Mouse (Mus musculus): ENCODE data around the gene Mogs. TPM values are rescaled to one million over a fixed set of nuclear protein-coding genes. Genes with fewer than 3 reads are reported as not detected.
A peak's percentile ranks its signal among the peaks of the same experiment; 100 is the strongest.

The Mogs gene
- polyA plus RNA-seq (2012; rRNA removed): 31.4 and 32.6 TPM in 2 replicates

DNA sequence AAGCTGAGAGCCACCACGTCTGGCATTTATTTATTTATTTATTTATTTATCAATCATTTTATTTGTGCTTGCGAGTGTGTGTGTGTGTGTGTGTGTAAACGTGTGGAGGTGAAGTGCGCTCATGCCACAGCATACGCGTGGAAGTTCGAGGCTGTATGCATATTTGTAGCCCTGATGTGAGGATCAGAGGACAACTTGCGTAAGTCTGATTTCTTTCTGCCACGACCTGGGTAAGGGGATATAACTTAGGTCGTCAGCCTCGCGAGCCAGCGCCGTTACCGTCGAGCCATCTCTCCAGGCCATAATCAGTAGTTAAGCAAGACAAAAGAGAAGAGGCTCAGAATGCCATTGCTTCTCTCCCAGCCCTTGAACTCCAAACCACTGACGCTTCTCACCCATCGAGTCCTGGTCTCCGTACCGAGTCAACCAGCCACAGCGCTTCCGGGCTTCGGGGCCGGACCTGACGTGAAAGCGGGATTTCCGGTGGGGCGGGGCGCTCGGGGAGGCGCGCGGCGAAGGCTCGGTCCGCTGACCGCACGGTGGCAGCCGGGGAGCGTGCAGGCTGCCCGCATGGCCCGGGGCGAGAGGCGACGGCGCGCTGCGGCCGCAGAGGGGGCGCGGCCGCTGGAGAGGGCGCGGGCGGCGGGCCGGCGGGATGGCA, at the start of gene Mogs:
Gene Mogs, plus strand, starts transcription at position 486 of the 661 bp plus-strand sequence.
- TF ChIP-seq POLR2A (IDR thresholded peaks at IDR 0.05; ENCODE audit: extremely low read depth, insufficient read depth, low read length) (peak; percentile 95), CTCF (IDR thresholded peaks at IDR 0.05; ENCODE audit: extremely low read depth, insufficient read depth, low read length) (no peak)
- H3K4me1 ChIP-seq (ENCODE audit: control insufficient read depth, insufficient read depth, low read length): no peaks in the 10 kb centered on the region

DNA sequence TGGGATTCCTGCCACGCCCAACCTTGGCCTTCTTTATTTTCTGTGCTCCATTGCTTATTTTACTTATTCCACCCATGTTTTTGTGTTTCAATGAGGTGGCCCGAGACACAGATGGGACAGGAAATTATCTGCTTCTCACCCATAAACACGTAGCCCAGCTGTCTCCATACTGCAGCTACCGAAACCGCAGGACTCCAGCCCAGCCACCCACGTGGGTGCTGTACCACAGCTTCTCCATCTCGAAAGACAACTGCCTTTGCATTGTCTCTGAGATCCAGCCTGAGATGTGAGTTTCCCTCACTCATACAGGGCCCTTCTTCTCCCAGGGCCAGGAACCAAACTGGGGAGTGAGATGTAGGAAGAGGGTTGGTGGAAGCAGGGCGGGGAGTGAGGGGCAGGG, 49.3 kb upstream of the Mogs start:
- Histone ChIP-seq H3K27ac (ENCODE audit: insufficient read depth, low read length) (no peak overlapping the region), H3K4me1 (ENCODE audit: control insufficient read depth, insufficient read depth, low read length) (no peaks in the 10 kb centered on the region), H3K4me3 (ENCODE audit: insufficient read depth, low read length) (no peak overlapping the region)
- TF ChIP-seq POLR2A (IDR thresholded peaks at IDR 0.05; ENCODE audit: extremely low read depth, insufficient read depth, low read length) (no peak), CTCF (IDR thresholded peaks at IDR 0.05; ENCODE audit: extremely low read depth, insufficient read depth, low read length) (no peak)

More for the DNA sequence above, at the start of gene Mogs:
- Histone ChIP-seq H3K4me3 (ENCODE audit: insufficient read depth, low read length) (peak within 1 kb of the TSS; percentile 64), H3K27ac (ENCODE audit: insufficient read depth, low read length) (peak within 1 kb of the TSS; percentile 19; the same call in 1 of the 2 replicates)

DNA sequence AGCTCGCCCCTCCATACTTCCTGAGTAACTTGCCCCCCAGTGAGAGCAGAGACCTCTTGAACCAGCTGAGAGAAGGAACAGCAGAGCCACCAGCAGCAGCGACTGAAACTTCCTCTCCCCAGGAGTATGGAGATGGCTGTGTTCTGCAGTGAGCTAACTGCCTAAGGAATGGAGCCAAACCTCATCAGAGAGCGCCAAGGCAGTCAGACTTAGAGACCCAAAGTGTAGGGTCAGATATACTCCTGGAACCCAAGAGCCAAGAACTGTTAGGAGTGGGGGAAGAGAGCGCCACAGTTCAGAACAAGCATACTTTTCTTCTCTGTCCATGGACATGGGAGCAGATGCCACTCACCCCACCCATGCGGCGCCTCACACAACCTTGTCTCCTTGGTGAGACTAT, 48.9 kb upstream of the Mogs start:
- H3K4me1 ChIP-seq (ENCODE audit: control insufficient read depth, insufficient read depth, low read length): no peaks in the 10 kb centered on the region
- no peak overlapping the region for H3K4me3 ChIP-seq (ENCODE audit: insufficient read depth, low read length)
- no peak overlapping the region for H3K27ac ChIP-seq (ENCODE audit: insufficient read depth, low read length)
- TF ChIP-seq POLR2A (IDR thresholded peaks at IDR 0.05; ENCODE audit: extremely low read depth, insufficient read depth, low read length): no peak
- no peak for TF ChIP-seq CTCF (IDR thresholded peaks at IDR 0.05; ENCODE audit: extremely low read depth, insufficient read depth, low read length)

- Histone ChIP-seq H3K27ac (ENCODE audit: insufficient read depth, low read length) (no peak overlapping the region), H3K4me1 (ENCODE audit: control insufficient read depth, insufficient read depth, low read length) (no peaks in the 10 kb centered on the region), H3K4me3 (ENCODE audit: insufficient read depth, low read length) (no peak overlapping the region)
- TF ChIP-seq CTCF (IDR thresholded peaks at IDR 0.05; ENCODE audit: extremely low read depth, insufficient read depth, low read length) (no peak), POLR2A (IDR thresholded peaks at IDR 0.05; ENCODE audit: extremely low read depth, insufficient read depth, low read length) (no peak)
Observed at GRCm38 (mm10) chr6:83068221-83068620, 47.1 kb upstream of the Mogs start.

GRCm38 (mm10) chr6:83068706-83069487, 46.4 kb upstream of the Mogs start:
- no peak for TF ChIP-seq POLR2A (IDR thresholded peaks at IDR 0.05; ENCODE audit: extremely low read depth, insufficient read depth, low read length)
- no peak for TF ChIP-seq CTCF (IDR thresholded peaks at IDR 0.05; ENCODE audit: extremely low read depth, insufficient read depth, low read length)
- Histone ChIP-seq H3K4me3 (ENCODE audit: insufficient read depth, low read length) (no peak overlapping the region), H3K4me1 (ENCODE audit: control insufficient read depth, insufficient read depth, low read length) (no peaks in the 10 kb centered on the region), H3K27ac (ENCODE audit: insufficient read depth, low read length) (no peak overlapping the region)

- H3K4me3 ChIP-seq (ENCODE audit: insufficient read depth, low read length): no peak overlapping the region
- H3K27ac ChIP-seq (ENCODE audit: insufficient read depth, low read length): no peak overlapping the region
- H3K4me1 ChIP-seq (ENCODE audit: control insufficient read depth, insufficient read depth, low read length): no peaks in the 10 kb centered on the region
- TF ChIP-seq CTCF (IDR thresholded peaks at IDR 0.05; ENCODE audit: extremely low read depth, insufficient read depth, low read length) (no peak), POLR2A (IDR thresholded peaks at IDR 0.05; ENCODE audit: extremely low read depth, insufficient read depth, low read length) (no peak)
Observed at GRCm38 (mm10) chr6:83069488-83070246, 45.6 kb upstream of the Mogs start.

DNA sequence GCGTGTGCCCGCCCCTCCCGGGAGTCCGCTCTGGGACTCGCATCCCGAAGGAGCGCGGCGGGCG, 45.2 kb upstream of the Mogs start, which contains the start of gene Tlx2:
Gene Tlx2, minus strand, starts transcription at position 47 of the 64 bp plus-strand sequence.
- no peaks in the 10 kb centered on the region for H3K4me1 ChIP-seq (ENCODE audit: control insufficient read depth, insufficient read depth, low read length)
- no peak within 1 kb of the TSS for H3K4me3 ChIP-seq (ENCODE audit: insufficient read depth, low read length)
- no peak within 1 kb of the TSS for H3K27ac ChIP-seq (ENCODE audit: insufficient read depth, low read length)
- TF ChIP-seq POLR2A (IDR thresholded peaks at IDR 0.05; ENCODE audit: extremely low read depth, insufficient read depth, low read length): no peak
- no peak for TF ChIP-seq CTCF (IDR thresholded peaks at IDR 0.05; ENCODE audit: extremely low read depth, insufficient read depth, low read length)

- H3K4me3 ChIP-seq (ENCODE audit: insufficient read depth, low read length): no peak overlapping the region
- no peak overlapping the region for H3K27ac ChIP-seq (ENCODE audit: insufficient read depth, low read length)
- TF ChIP-seq POLR2A (IDR thresholded peaks at IDR 0.05; ENCODE audit: extremely low read depth, insufficient read depth, low read length) (no peak), CTCF (IDR thresholded peaks at IDR 0.05; ENCODE audit: extremely low read depth, insufficient read depth, low read length) (no peak)
- no peaks in the 10 kb centered on the region for H3K4me1 ChIP-seq (ENCODE audit: control insufficient read depth, insufficient read depth, low read length)
Observed at GRCm38 (mm10) chr6:83070311-83071219, 44.7 kb upstream of the Mogs start.

GRCm38 (mm10) chr6:83071220-83071619, 44.1 kb upstream of the Mogs start:
- no peak overlapping the region for H3K4me3 ChIP-seq (ENCODE audit: insufficient read depth, low read length)
- TF ChIP-seq CTCF (IDR thresholded peaks at IDR 0.05; ENCODE audit: extremely low read depth, insufficient read depth, low read length) (no peak), POLR2A (IDR thresholded peaks at IDR 0.05; ENCODE audit: extremely low read depth, insufficient read depth, low read length) (no peak)

More at GRCm38 (mm10) chr6:83071220-83071619, 44.1 kb upstream of the Mogs start:
- no peak overlapping the region for H3K27ac ChIP-seq (ENCODE audit: insufficient read depth, low read length)
- H3K4me1 ChIP-seq (ENCODE audit: control insufficient read depth, insufficient read depth, low read length): no peaks in the 10 kb centered on the region

Data from cortical plate, adult 2 months (tissue).